Mouse (Mus musculus) neural tube, embryonic 14.5 days (tissue): ENCODE data around the gene Bnip2. TPM values are rescaled to one million over a fixed set of nuclear protein-coding genes. Genes with fewer than 3 reads are reported as not detected.
"Not testable (repeated sequence)": the region's sequence is repeated elsewhere in the genome, so short reads cannot be mapped to it uniquely, and the experiment has no call there.

ENCODE experiments used
- ATAC-seq: fragments of 200-750 bp; cut with Nextera tagmentation; 2 replicates; pipeline ENCODE4 v1.8.0; 2017; ENCODE audit warnings: low read depth, mild to moderate bottlenecking, moderate TSS enrichment, moderate library complexity
- H3K27ac ChIP-seq: fragments of 300-500 bp; sonication (generic); 2 replicates; pipeline ENCODE4 v1.5.1; 2014; ENCODE audit warnings: low read depth, mild to moderate bottlenecking, control low read depth, low read length, moderate library complexity, mixed read lengths
- H3K27me3 ChIP-seq: fragments of 300-500 bp; sonication (generic); 2 replicates; pipeline ENCODE4 v1.6.1; 2014; ENCODE audit warnings: low read length; ENCODE audit not compliant: control insufficient read depth, insufficient read depth
- H3K36me3 ChIP-seq: fragments of 300-500 bp; sonication (generic); 2 replicates; pipeline ENCODE4 v1.6.1; 2014; ENCODE audit warnings: low read length, mixed read lengths; ENCODE audit not compliant: control insufficient read depth, insufficient read depth
- H3K4me1 ChIP-seq: fragments of 300-500 bp; sonication (generic); 2 replicates; pipeline ENCODE4 v1.6.1; 2014; ENCODE audit warnings: low read length; ENCODE audit not compliant: control insufficient read depth, insufficient read depth
- H3K4me2 ChIP-seq: fragments of 300-500 bp; sonication (generic); 2 replicates; pipeline ENCODE4 v1.6.1; 2014; ENCODE audit warnings: mild to moderate bottlenecking, low read depth, low read length, control low read depth
- H3K4me3 ChIP-seq: fragments of 300-500 bp; sonication (generic); 2 replicates; pipeline ENCODE4 v1.5.1; 2014; ENCODE audit warnings: low read depth, low read length, control low read depth, mixed read lengths
- H3K9ac ChIP-seq: fragments of 300-500 bp; sonication (generic); replicated peaks from 2 replicates; pipeline ENCODE4 v1.6.1; 2014; ENCODE audit warnings: low read depth, mild to moderate bottlenecking, control low read depth, low read length, mixed read lengths
- H3K9me3 ChIP-seq: fragments of 300-500 bp; sonication (generic); 2 replicates; pipeline ENCODE4 v1.6.1; 2016; ENCODE audit warnings: low read length; ENCODE audit not compliant: control insufficient read depth
- WGBS: fragments of 180-500 bp; shearing (Covaris S2); extraction: QIAGEN DNeasy Blood & Tissue Kit; methylation state at CpG from one replicate; pipeline ENCODE4 v1.1.7; 2014; 5-methylcytosine and 5-hydroxymethylcytosine counted together
- polyA plus RNA-seq: library from polyadenylated mRNA; unstranded; fragments of >200 nt; fragmentation: Nextera tagmentation; extraction: Ambion mirVana; gene quantifications from 2 replicates; pipeline ENCODE4 v1.2.1, GENCODE M21; 2014

Bnip2 gene
- polyA plus RNA-seq, 1 experiment from 2014 or later = 57.4 TPM

DNA sequence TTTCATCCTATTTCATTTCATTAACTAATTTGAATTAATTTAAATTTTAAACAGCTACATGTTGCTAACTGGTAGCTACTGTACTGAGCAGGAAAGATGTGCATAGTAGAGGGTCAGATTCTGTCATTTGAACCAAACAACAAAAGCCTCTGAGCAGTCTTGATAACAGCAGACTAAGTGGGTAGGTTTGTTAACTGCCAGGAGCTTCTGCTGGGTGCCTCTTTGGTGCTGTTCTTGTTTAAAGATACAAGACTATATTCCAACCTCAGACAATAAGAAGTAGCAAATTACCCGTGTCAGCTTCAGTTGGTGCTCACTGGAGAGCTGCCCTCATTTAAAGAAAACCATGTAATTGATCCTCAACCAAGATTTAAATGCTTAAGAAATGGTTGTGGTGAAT, 32.3 kb downstream of the Bnip2 start:
- no peak for ATAC-seq
- WGBS = 69% methylated on average over 1 of the region's 1 CpGs
- Histone ChIP-seq H3K27me3 (no peaks in the 10 kb centered on the region), H3K4me2 (no peak overlapping the region), H3K36me3 (peaks cover 13% of the 10 kb centered on the region; the same call in 1 of the 2 replicates), H3K9ac (no peak overlapping the region), H3K4me1 (no peaks in the 10 kb centered on the region), H3K4me3 (no peak overlapping the region), H3K27ac (no peak overlapping the region), H3K9me3 (no peaks in the 10 kb centered on the region)

DNA sequence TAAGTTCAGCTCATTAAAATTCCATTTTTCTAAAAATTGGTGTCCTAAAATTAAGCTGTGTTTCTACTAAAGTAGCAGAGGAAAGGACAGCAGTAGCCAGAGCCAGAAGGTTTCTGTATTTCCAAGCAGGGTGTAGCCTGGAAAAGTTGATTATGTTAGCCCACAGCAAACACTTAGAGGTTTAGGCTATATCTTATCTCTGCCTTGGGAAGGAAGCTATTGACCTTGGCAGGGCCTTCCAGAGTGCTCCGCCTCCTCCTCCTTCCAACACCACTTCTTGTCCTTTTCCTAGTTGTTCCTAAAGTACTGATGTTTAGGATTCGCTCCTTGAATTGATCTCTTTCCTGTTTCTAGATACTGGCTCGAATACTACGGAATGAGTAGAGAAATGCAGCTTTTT, 32.8 kb downstream of the Bnip2 start:
- Histone ChIP-seq H3K4me3 (no peak overlapping the region), H3K4me1 (no peaks in the 10 kb centered on the region), H3K36me3 (peaks cover 11% of the 10 kb centered on the region; the same call in 1 of the 2 replicates), H3K27ac (no peak overlapping the region), H3K9me3 (no peaks in the 10 kb centered on the region), H3K4me2 (no peak overlapping the region), H3K27me3 (no peaks in the 10 kb centered on the region), H3K9ac (no peak overlapping the region)
- ATAC-seq = no peak
- 98% methylated on average over 4 of the region's 4 CpGs for WGBS

DNA sequence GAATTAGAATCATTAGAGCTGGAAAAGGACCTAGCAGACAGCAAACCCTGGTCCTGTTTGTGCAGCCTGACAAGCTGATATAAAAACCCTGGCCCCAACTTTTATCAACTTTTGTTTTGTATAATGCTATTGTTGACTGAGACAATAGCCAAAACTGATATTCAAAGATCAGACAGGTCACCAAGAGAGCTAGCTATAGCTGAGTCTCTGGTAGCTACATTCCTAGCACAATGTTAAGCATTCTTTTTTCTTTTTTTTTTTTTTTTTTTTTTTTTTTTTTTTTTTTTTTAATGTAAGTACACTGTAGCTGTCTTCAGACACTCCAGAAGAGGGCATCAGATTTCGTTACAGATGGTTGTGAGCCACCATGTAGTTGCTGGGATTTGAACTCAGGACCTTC, 34.3 kb downstream of the Bnip2 start:
- 88% methylated on average over 1 of the region's 1 CpGs for WGBS
- not testable (repeated sequence) for ATAC-seq, H3K4me3 ChIP-seq, H3K9me3 ChIP-seq, H3K27me3 ChIP-seq, H3K27ac ChIP-seq, H3K4me1 ChIP-seq, H3K4me2 ChIP-seq, H3K9ac ChIP-seq
- peaks cover 11% of the 10 kb centered on the region; the same call in 1 of the 2 replicates for H3K36me3 ChIP-seq

DNA sequence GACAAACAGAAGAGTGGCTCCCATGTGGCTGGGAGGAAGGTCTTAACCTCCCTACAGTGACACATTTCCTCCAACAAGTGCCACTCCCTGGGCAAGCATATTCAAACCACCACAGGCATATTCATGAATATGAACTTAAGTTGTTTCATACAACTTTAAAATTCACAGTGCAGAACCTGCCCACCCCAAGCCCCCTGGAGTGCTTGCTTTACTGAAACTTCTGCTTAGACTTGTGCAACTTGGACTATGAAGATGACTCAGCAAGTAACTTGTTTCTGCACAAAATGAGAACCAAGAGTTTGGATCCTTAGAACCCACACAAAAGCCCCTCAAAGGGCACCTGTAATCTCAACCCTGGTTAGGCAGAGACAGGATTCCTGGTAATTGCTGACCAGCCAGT, 35.4 kb downstream of the Bnip2 start:
- no peak overlapping the region for H3K9ac ChIP-seq
- ATAC-seq = no peak
- peaks cover 7% of the 10 kb centered on the region; the same call in 1 of the 2 replicates for H3K36me3 ChIP-seq
- no peaks in the 10 kb centered on the region for H3K4me1 ChIP-seq
- H3K9me3 ChIP-seq = no peaks in the 10 kb centered on the region
- H3K27me3 ChIP-seq = no peaks in the 10 kb centered on the region
- H3K4me3 ChIP-seq = no peak overlapping the region
- H3K4me2 ChIP-seq = no peak overlapping the region
- H3K27ac ChIP-seq = no peak overlapping the region

DNA sequence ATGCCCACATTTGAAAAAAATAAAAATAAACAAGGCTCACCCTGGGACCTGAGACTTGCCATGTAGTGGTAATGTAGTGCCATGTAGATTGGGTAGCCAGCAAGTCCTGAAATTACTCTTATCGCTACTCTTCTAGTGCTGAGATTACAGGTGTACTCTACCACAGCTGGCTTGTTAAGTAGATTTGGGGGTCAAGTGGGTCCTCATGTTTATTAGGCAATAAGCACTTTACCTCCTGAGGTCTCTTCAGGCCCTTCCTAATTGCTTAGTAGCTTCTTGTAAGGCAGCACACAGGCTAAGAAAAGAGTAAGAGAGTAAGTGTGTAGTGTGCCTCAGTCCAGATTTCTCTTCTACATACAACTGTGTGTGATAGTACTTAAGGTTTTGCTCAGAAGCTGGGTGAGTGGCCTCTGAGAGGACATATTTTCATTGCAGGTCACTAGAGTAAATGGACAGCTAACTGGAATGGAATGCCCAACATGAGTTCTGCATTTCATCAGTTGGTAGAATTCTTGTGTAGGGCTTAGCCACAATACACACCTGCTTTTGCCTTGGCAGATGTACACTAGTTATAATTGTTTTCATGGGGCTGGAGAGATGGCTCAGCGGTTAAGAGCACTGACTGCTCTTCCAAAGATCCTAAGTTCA, 36.2 kb downstream of the Bnip2 start:
- no peak for ATAC-seq
- H3K4me3 ChIP-seq = no peak overlapping the region
- H3K36me3 ChIP-seq = no peaks in the 10 kb centered on the region
- H3K4me2 ChIP-seq = no peak overlapping the region
- 92% methylated on average over 2 of the region's 2 CpGs for WGBS
- H3K9me3 ChIP-seq = no peaks in the 10 kb centered on the region
- no peak overlapping the region for H3K9ac ChIP-seq
- no peaks in the 10 kb centered on the region for H3K4me1 ChIP-seq
- H3K27me3 ChIP-seq = no peaks in the 10 kb centered on the region
- no peak overlapping the region for H3K27ac ChIP-seq

DNA sequence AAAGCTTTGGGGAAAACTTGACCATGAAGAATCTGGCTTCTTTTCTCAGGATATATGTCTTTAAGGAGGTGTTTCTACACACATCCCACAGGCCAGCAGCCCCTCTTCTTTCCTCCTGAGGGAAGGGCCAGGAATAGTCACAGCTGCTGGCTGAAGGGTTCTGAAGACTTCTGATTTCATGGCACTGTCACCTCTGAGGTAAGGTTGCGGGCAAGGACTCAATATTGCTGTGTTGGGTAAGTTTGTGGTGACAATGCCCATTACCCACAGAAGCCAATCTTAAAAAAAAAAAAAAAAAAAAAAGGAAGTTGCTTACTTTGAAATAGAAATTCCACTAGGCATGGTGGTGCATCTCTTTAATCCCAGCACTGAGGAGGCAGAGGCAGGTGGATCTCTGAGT, 42.9 kb downstream of the Bnip2 start:
- 85% methylated on average over 1 of the region's 1 CpGs for WGBS
- Histone ChIP-seq H3K36me3 (no peaks in the 10 kb centered on the region), H3K9ac (no peak overlapping the region), H3K9me3 (no peaks in the 10 kb centered on the region), H3K27ac (no peak overlapping the region), H3K4me1 (no peaks in the 10 kb centered on the region), H3K27me3 (no peaks in the 10 kb centered on the region), H3K4me3 (no peak overlapping the region), H3K4me2 (no peak overlapping the region)
- no peak for ATAC-seq

DNA sequence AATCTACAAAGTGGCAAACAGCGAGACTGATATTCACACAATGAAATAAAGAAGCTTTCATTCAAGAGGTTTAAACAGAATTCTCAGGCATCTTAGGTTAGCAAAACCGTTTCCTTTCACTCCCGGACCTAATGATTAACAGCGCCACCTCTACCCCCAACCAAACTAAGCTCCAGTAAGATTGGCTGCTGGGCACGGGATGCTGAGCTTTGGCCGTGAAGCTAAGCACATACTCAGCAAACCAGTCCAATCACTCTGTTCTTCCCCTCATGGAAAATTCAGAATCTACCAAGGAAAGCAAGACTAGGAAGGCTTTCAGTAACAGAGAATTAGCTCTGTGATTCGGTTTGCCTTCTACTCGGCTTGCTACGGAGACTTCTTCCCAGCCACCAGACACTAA, 43.8 kb downstream of the Bnip2 start:
- Histone ChIP-seq H3K9ac (no peak overlapping the region), H3K4me1 (no peaks in the 10 kb centered on the region), H3K9me3 (no peaks in the 10 kb centered on the region), H3K27me3 (no peaks in the 10 kb centered on the region), H3K27ac (no peak overlapping the region), H3K36me3 (no peaks in the 10 kb centered on the region), H3K4me3 (no peak overlapping the region), H3K4me2 (no peak overlapping the region)
- ATAC-seq = no peak
- WGBS = 76% methylated on average over 9 of the region's 9 CpGs

DNA sequence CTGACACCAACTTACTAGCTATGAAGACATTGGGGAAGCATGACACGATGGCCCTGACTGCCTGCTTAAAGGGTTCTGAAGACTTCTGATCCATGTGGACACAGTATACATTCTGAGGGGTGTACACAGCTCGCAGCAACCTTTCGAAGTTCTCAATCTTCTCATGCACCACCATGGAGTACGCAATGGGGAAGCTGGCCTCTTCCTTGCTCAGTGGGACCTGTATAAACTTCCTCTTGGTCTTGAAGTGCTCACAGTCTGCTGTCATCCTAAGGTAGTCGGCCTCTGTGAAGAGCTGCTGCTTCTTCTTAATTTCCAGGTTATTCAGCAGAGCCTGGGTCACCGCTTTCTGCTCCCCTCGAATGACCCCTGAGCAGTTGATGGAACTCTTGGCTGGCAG, 45.4 kb downstream of the Bnip2 start:
- H3K4me1 ChIP-seq = no peaks in the 10 kb centered on the region
- no peak for ATAC-seq
- no peaks in the 10 kb centered on the region for H3K9me3 ChIP-seq
- no peak overlapping the region for H3K27ac ChIP-seq
- H3K4me3 ChIP-seq = no peak overlapping the region
- no peaks in the 10 kb centered on the region for H3K36me3 ChIP-seq
- H3K4me2 ChIP-seq = no peak overlapping the region
- 96% methylated on average over 7 of the region's 7 CpGs for WGBS
- H3K9ac ChIP-seq = no peak overlapping the region
- no peaks in the 10 kb centered on the region for H3K27me3 ChIP-seq

DNA sequence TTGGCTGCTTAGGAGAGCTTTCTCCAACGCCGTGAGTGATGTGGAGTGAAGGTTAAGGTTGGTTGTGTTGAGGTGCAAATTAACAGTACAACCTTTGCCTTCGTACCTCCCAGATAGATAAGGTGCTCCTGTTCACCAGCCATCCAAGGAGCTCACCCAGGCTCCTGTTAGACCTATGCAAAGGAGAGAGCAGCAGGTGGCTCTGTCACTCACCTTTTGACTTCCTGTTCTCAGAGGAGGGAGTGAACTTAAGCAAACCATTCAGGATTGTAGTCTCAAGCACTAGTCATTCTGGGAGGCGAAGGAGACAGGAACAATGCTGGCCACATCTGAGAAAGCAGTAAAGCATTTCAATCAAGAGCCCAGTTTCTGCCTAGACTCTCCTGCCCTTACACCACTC, 47.4 kb downstream of the Bnip2 start:
- ATAC-seq = no peak
- no peaks in the 10 kb centered on the region for H3K27me3 ChIP-seq
- 74% methylated on average over 4 of the region's 4 CpGs for WGBS
- no peaks in the 10 kb centered on the region for H3K4me1 ChIP-seq
- no peaks in the 10 kb centered on the region for H3K36me3 ChIP-seq
- H3K4me2 ChIP-seq = no peak overlapping the region
- H3K9me3 ChIP-seq = no peaks in the 10 kb centered on the region
- no peak overlapping the region for H3K27ac ChIP-seq
- H3K9ac ChIP-seq = no peak overlapping the region
- no peak overlapping the region for H3K4me3 ChIP-seq
